Mouse (Mus musculus) cerebellum, adult 9-11 months (tissue): ENCODE data around the gene Ly6f.

Experiments used
- DNase-seq: peaks from one replicate; pipeline ENCODE4 v3.0.0; 2022

Gene Ly6f

GRCm38 (mm10) chr15:75318584-75318983 is 50.4 kb downstream of the Ly6f start:
- no peak for DNase-seq

DNA sequence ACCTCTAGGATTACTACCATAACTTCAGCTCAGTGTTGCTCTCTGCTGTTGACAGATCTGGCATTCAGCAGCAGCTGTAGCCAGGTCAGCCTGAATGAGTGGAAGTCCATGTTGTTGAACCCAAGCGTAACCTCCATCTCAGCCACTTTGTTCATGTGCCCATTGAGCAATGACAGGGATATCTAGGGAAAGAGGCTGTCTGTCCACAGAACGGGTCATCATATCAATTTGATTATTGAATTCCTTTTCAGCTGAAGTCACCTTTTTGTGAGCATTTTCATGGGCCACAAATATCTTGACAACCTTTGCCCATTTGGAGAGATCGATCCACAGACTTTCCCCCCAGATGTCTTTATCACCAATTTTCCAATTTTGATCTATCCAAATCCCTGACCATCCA is 51.9 kb downstream of the Ly6f start:
- DNase-seq, result no peak
